Mouse (Mus musculus) midbrain, embryonic 11.5 days (tissue): ENCODE measurements around the gene Tspan31. TPM values are rescaled to one million over a fixed set of nuclear protein-coding genes. Genes with fewer than 3 reads are reported as not detected.

Experiments used
- ATAC-seq: fragments of 200-750 bp; cut with Nextera tagmentation; 2 replicates; pipeline ENCODE4 v1.8.0; 2017; ENCODE audit warnings: moderate TSS enrichment, moderate library complexity; ENCODE audit not compliant: low FRiP score
- DNase-seq: peaks from one replicate; pipeline ENCODE4 v3.0.0; 2015; ENCODE audit warnings: low spot score; ENCODE audit errors: missing footprints
- H3K27ac ChIP-seq: fragments of 300-500 bp; sonication (generic); 2 replicates; pipeline ENCODE4 v1.5.1; 2014; ENCODE audit warnings: low read depth, low read length
- H3K27me3 ChIP-seq: fragments of 300-500 bp; sonication (generic); 2 replicates; pipeline ENCODE4 v1.6.1; 2014; ENCODE audit warnings: mild to moderate bottlenecking, low read length, moderate library complexity, mixed read lengths; ENCODE audit not compliant: control insufficient read depth, insufficient read depth
- H3K36me3 ChIP-seq: fragments of 300-500 bp; sonication (generic); 2 replicates; pipeline ENCODE4 v1.6.1; 2014; ENCODE audit warnings: mild to moderate bottlenecking, low read length, moderate library complexity, mixed read lengths; ENCODE audit not compliant: control insufficient read depth, insufficient read depth
- H3K4me1 ChIP-seq: fragments of 300-500 bp; sonication (generic); 2 replicates; pipeline ENCODE4 v1.6.1; 2014; ENCODE audit warnings: low read length; ENCODE audit not compliant: control insufficient read depth, insufficient read depth
- H3K4me2 ChIP-seq: fragments of 300-500 bp; sonication (generic); 2 replicates; pipeline ENCODE4 v1.6.1; 2014; ENCODE audit warnings: mild to moderate bottlenecking, moderate library complexity
- H3K4me3 ChIP-seq: fragments of 300-500 bp; sonication (generic); 2 replicates; pipeline ENCODE4 v1.5.1; 2014; ENCODE audit warnings: low read depth, low read length
- H3K9ac ChIP-seq: fragments of 300-500 bp; sonication (generic); 2 replicates; pipeline ENCODE4 v1.6.1; 2014; ENCODE audit warnings: low read length
- H3K9me3 ChIP-seq: fragments of 300-500 bp; sonication (generic); 2 replicates; pipeline ENCODE4 v1.6.1; 2016; ENCODE audit warnings: low read length; ENCODE audit not compliant: control insufficient read depth
- WGBS: fragments of 180-500 bp; shearing (Covaris S2); extraction: QIAGEN DNeasy Blood & Tissue Kit; methylation state at CpG from one replicate; pipeline ENCODE4 v1.1.7; 2014; 5-methylcytosine and 5-hydroxymethylcytosine counted together
- polyA plus RNA-seq: library from polyadenylated mRNA; unstranded; fragments of >200 nt; fragmentation: Nextera tagmentation; extraction: Ambion mirVana; gene quantifications from 2 replicates; pipeline ENCODE4 v1.2.1, GENCODE M21; 2014

Tspan31 gene
- 98.6 and 117 TPM in 2 replicates for polyA plus RNA-seq

DNA sequence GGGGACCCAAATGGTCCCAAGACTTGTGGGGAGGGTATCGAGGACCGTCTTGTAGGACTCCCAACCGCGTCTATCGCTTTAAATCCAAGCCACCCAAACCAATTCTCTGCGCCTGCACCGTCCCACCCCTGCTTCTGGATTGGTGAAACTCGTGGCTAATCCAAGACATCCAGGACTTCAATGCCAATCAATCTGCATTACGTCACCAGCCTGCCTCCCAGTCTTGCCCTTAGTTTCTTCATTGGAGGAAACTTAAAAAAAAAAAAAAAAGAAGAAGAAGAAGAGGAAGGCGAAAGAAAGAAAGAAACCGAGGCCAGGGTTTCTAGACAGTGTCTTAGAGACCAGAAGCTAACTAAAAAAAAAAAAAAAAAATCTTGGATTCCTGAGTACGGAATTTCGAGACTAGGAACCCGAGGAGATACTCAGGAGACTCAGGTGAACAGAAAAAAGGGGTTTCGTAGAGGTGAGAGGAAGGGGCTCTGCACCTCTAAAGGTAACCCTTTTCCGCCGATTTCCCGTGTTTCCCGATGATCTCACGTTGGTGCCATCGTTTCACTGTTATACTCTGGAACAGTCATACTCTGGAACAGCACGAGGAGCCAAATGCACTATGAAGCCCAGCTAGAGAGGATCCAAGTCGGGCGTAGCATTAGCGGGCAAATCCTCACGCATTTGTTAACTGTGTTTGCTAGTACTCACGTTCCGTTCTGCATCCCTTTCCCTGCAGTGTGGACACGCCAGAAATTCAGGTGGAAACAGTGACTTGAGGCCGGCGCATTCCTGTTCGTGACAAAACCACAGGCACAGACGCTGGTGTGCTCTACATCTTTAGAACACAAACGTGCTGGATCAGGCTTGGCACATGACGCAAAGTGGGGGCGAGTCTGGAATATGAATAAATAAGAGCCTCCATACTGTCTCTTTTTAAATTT lies at the start of gene Tspan31:
Gene Tspan31 (minus strand): TSS at position 75 of the 932 bp plus-strand sequence.
- Histone ChIP-seq H3K4me3 (peak within 1 kb of the TSS; percentile 63), H3K9me3 (no peaks in the 10 kb centered on the region), H3K36me3 (peaks cover 23% of the 10 kb centered on the region), H3K4me2 (peak within 1 kb of the TSS; percentile 97), H3K27me3 (no peaks in the 10 kb centered on the region), H3K27ac (peak within 1 kb of the TSS; percentile 88), H3K9ac (peak within 1 kb of the TSS; percentile 79), H3K4me1 (peaks cover 14% of the 10 kb centered on the region)
- DNase-seq (peak; percentile 99), ATAC-seq (peak; percentile 90)
- WGBS: 3% methylated on average over 36 of the region's 36 CpGs

DNA sequence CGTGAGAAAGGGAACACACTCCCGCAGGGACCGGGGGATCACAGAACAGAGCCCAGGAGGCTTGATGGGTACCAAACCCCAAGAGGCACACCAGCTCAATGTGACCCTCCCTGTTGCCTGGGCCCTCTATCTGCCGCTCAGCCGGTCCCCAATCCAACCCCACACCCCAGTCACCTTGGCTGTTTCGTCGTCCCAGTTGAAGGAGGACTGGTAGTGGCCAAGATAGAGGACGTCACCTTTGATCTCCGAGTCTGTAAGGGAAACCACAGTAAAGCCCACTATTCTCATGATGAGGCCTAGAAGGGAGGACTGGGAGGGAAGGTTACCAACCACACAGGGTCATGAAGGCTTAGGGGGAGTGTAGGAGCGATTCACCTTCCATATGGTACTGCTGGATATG lies 49.2 kb upstream of the Tspan31 start:
- no peak overlapping the region for H3K4me3 ChIP-seq
- peaks cover 11% of the 10 kb centered on the region for H3K4me1 ChIP-seq
- H3K4me2 ChIP-seq: no peak overlapping the region
- no peak for ATAC-seq
- no peak overlapping the region for H3K9ac ChIP-seq
- no peaks in the 10 kb centered on the region for H3K9me3 ChIP-seq
- no peaks in the 10 kb centered on the region for H3K27me3 ChIP-seq
- DNase-seq: no peak
- WGBS: 89% methylated on average over 10 of the region's 10 CpGs
- H3K27ac ChIP-seq: no peak overlapping the region
- H3K36me3 ChIP-seq: peaks cover 6% of the 10 kb centered on the region; the same call in 1 of the 2 replicates

DNA sequence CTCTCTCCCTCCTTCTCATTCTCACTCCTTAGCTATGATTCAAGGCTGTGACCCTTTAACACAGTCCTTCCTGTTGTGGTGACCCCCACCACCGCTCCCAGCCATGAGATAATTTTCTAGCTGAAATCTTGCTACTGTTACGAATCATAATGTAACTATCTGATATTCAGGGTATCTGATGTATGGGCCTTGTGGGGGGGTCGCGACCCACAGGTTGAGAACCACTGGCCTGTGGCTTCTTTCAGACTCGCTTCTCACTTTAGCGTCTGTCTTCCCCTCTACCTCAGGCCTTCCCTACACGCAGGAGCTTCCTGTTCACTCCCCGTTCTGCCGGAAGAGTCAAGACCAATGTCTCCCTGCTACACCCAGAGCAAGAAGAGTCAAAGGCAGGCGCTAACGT lies 48.4 kb upstream of the Tspan31 start:
- peaks cover 11% of the 10 kb centered on the region for H3K4me1 ChIP-seq
- H3K36me3 ChIP-seq: peaks cover 6% of the 10 kb centered on the region; the same call in 1 of the 2 replicates
- H3K9me3 ChIP-seq: no peaks in the 10 kb centered on the region
- WGBS: 91% methylated on average over 11 of the region's 11 CpGs
- DNase-seq (no peak), ATAC-seq (no peak)
- H3K27me3 ChIP-seq: no peaks in the 10 kb centered on the region
- H3K27ac ChIP-seq: no peak overlapping the region
- H3K4me2 ChIP-seq: no peak overlapping the region
- H3K4me3 ChIP-seq: no peak overlapping the region
- no peak overlapping the region for H3K9ac ChIP-seq

DNA sequence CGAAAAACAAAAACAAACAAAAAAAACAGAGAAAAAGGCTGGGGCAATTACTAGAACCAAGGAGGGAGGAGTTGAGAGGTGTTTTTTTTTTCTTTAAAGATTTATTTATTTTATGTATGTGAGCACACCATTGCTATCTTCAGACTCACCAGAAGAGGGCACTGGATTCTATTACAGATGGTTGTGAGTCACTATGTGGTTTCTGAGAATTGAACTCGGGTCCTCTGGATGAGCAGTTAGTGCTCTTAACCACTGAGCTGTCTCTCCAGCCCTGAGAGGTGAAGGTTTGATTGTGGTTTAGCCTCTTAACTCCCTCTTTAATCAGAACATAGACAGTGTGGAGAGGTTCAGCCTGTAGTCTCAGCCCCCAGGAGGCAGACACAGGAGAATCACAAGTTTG lies 45.0 kb upstream of the Tspan31 start:
- peaks cover 3% of the 10 kb centered on the region for H3K4me1 ChIP-seq
- no peaks in the 10 kb centered on the region for H3K9me3 ChIP-seq
- no peak overlapping the region for H3K27ac ChIP-seq
- 72% methylated on average over 2 of the region's 2 CpGs for WGBS
- no peak for ATAC-seq
- H3K36me3 ChIP-seq: peaks cover 6% of the 10 kb centered on the region; the same call in 1 of the 2 replicates
- no peak for DNase-seq
- no peaks in the 10 kb centered on the region for H3K27me3 ChIP-seq
- no peak overlapping the region for H3K4me2 ChIP-seq
- no peak overlapping the region for H3K4me3 ChIP-seq
- no peak overlapping the region for H3K9ac ChIP-seq

DNA sequence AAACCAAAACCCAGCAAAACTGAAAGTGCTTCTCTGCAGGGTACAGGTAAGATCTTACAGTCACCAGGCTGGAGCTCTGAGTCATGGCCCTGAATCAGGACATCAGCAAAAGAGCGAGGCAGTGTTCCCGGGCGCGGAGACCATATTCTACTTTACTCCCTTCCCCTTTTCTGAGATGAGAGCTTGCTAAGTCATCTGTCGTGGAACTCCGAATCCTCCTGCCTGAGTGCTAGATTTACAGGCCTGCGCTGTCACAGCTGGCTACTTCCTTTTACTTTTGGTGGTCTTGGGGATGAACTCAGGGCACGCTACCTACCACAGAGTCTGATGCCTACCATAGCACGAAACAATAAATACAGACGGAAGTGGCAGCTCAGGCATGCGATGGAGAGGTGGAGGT lies 44.3 kb upstream of the Tspan31 start:
- Histone ChIP-seq H3K4me3 (no peak overlapping the region), H3K9ac (no peak overlapping the region), H3K36me3 (peaks cover 6% of the 10 kb centered on the region; the same call in 1 of the 2 replicates), H3K4me1 (no peaks in the 10 kb centered on the region), H3K9me3 (no peaks in the 10 kb centered on the region), H3K27ac (no peak overlapping the region), H3K27me3 (no peaks in the 10 kb centered on the region), H3K4me2 (no peak overlapping the region)
- WGBS: 95% methylated on average over 11 of the region's 11 CpGs
- peak; percentile 75 for DNase-seq
- ATAC-seq: no peak

DNA sequence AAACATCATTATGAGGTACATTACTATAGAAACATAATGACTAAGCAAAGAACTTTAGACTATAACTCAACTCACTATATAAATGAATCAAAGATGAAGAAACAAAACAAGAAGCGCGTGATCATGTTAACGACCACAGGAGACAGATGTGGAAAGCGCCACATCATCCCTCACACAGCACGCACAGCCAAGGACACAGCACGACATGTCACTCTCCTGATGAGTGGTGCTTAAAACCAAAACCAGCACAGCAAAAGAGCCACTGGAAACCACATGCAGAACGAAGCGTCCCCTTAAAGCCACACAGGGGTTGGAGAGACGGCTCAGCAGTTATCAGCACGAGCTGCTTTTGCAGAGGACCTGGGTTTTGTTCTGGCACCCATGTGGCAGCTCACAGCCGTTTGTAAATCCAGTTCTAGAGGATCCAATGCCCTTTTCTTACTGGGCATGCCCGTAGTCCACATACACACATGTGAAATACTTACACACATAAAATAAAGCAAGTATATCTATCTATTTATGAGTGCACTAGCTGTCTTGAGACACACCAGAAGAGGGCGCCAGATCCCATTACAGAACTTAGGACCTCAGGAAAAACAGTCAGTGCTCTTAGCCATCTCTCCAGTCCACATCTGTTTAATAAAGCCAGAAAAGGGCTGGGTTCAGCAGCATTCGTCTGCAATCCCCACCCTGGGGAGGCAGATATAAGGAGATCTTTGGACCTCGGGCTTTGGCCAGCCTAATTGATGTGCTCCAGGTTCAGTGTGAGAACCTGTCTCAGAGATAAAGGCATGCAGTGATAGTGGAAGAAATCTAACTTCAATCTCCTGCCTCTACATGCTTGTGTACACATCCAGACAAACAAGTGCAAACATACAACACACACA lies 41.2 kb upstream of the Tspan31 start:
- ATAC-seq (no peak), DNase-seq (peak; percentile 64)
- H3K4me2 ChIP-seq: no peak overlapping the region
- no peak overlapping the region for H3K9ac ChIP-seq
- no peaks in the 10 kb centered on the region for H3K27me3 ChIP-seq
- no peaks in the 10 kb centered on the region for H3K9me3 ChIP-seq
- H3K4me3 ChIP-seq: no peak overlapping the region
- no peak overlapping the region for H3K27ac ChIP-seq
- H3K4me1 ChIP-seq: no peaks in the 10 kb centered on the region
- 91% methylated on average over 15 of the region's 15 CpGs for WGBS
- 0 out of 2 replicates have a peak, but pooled peaks cover 2% of the 10 kb centered on the region for H3K36me3 ChIP-seq

DNA sequence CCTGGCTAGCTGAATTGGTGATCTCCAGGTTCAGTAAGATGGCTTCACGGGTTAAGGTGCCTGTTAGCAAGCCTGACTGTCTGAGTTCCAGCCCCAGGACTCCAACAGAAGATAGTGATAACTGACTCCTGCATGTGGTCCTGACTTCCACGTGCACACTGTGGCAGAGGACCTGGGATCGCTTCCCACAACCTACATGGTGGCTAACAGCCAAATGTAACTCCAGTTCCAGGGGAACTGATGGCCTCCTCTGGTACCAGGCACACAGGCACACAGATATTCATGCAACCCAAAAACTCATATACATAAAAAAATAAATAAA lies 38.2 kb upstream of the Tspan31 start:
- no peak for DNase-seq
- no peak overlapping the region for H3K4me2 ChIP-seq
- no peak overlapping the region for H3K9ac ChIP-seq
- ATAC-seq: no peak
- no peak overlapping the region for H3K27ac ChIP-seq
- WGBS: 85% methylated on average over 3 of the region's 3 CpGs
- H3K27me3 ChIP-seq: no peaks in the 10 kb centered on the region
- H3K9me3 ChIP-seq: no peaks in the 10 kb centered on the region
- H3K4me1 ChIP-seq: no peaks in the 10 kb centered on the region
- no peak overlapping the region for H3K4me3 ChIP-seq
- H3K36me3 ChIP-seq: no peaks in the 10 kb centered on the region

DNA sequence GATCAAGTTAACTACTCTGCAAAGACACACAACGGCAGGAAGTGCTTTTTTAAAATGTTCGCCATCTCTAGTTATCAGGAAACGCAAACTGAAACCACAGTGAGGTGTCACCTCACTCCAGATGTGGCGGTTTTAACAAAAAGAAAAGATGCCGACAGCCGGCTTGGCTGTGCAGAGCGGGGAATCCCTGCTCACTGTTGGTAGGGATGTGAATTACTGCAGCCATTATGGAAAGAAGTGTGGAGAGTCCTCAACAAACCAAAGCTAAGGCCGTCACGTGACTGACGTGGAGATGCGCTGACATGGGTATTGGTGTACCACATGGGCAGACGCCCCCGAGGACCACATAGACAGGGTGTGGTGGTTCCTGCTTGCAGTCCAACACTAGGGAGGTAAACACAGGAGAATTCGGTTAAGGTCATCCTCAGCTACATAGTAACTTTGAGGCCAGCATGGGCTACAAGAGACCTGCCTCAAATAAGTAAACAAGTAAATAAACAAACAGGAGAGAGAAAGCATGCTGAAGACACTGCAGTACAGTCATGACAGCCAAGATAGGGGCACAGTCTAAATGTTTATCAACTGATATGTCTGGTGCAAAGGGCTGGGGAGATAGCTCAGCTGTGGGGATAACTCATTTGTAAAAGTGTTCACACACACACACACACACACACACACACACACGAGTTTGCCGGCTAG lies 37.6 kb upstream of the Tspan31 start:
- WGBS: 90% methylated on average over 16 of the region's 16 CpGs
- Histone ChIP-seq H3K4me3 (no peak overlapping the region), H3K9ac (no peak overlapping the region)

More for the DNA sequence above, 37.6 kb upstream of the Tspan31 start:
- Histone ChIP-seq H3K27me3 (no peaks in the 10 kb centered on the region), H3K4me1 (no peaks in the 10 kb centered on the region), H3K4me2 (no peak overlapping the region), H3K36me3 (no peaks in the 10 kb centered on the region), H3K27ac (no peak overlapping the region), H3K9me3 (no peaks in the 10 kb centered on the region)
- DNase-seq: no peak
- ATAC-seq: no peak
